Comparison of ENCODE assay signal across 24 mouse cellular contexts in genomic region chr3:115649338-115650117, GRCm38 (mm10).
A peak's percentile ranks its signal among the peaks of the same experiment; 100 is the strongest.
DNase-seq lines count a peak whose midpoint lies in the region; ATAC-seq and TF ChIP-seq lines count a peak whose summit lies in the region.
"Had no signal": no experiment of that assay in that cellular context is flagged by ENCODE, and none has a peak within 500 bp of the region (broad histone marks: within the 10 kb centered on the region; RNA-seq: fewer than 3 reads in every experiment).

No protein-coding gene starts in this region.

- H3K9ac ChIP-seq in heart, postnatal 0 days (replicated peaks; ENCODE audit: low read depth, low read length) = no peak overlapping the region
- no peak overlapping the region for H3K9ac ChIP-seq in heart, embryonic 11.5 days (ENCODE audit: low read depth, low read length)
- H3K9ac ChIP-seq in lung, postnatal 0 days (replicated peaks; ENCODE audit: low read depth) = no peak overlapping the region
- H3K9ac ChIP-seq in limb, embryonic 15.5 days = no peak overlapping the region
- H3K9ac ChIP-seq in forebrain, embryonic 15.5 days (replicated peaks) = no peak overlapping the region
- no peak overlapping the region for H3K9ac ChIP-seq in hindbrain, postnatal 0 days (replicated peaks; ENCODE audit: low read length)
- H3K9ac ChIP-seq: embryonic facial prominence, embryonic 15.5 days; stomach, embryonic 15.5 days had no signal

- peaks cover 25% of the 10 kb centered on the region for H3K4me1 ChIP-seq in heart, postnatal 0 days (ENCODE audit: control insufficient read depth, insufficient read depth)
- H3K4me1 ChIP-seq in heart, embryonic 11.5 days (ENCODE audit: control insufficient read depth, insufficient read depth, low read length) = peaks cover 3% of the 10 kb centered on the region; the same call in 1 of the 2 replicates
- no peaks in the 10 kb centered on the region; the same call in 1 of the 2 replicates for H3K4me1 ChIP-seq in lung, postnatal 0 days (ENCODE audit: insufficient read depth, low read depth, low read length)
- H3K4me1 ChIP-seq in limb, embryonic 15.5 days = no peaks in the 10 kb centered on the region
- no peaks in the 10 kb centered on the region for H3K4me1 ChIP-seq in forebrain, embryonic 15.5 days
- no peaks in the 10 kb centered on the region for H3K4me1 ChIP-seq in hindbrain, postnatal 0 days (ENCODE audit: insufficient read depth, low read length)
- H3K4me1 ChIP-seq: embryonic facial prominence, embryonic 15.5 days; hindbrain, embryonic 10.5 days; stomach, embryonic 15.5 days had no signal

- no peak for ATAC-seq in heart, postnatal 0 days (ENCODE audit: insufficient read depth, low read depth)
- no peak for ATAC-seq in heart, embryonic 11.5 days (replicated peaks; ENCODE audit: insufficient number of reproducible peaks, low FRiP score, low TSS enrichment)
- peak; percentile 65 for ATAC-seq in lung, postnatal 0 days
- no peak for ATAC-seq in limb, embryonic 15.5 days (ENCODE audit: insufficient number of reproducible peaks, low FRiP score, low TSS enrichment, low read depth)
- ATAC-seq in forebrain, embryonic 15.5 days (replicated peaks) = no peak
- ATAC-seq in hindbrain, postnatal 0 days = no peak
- ATAC-seq: midbrain, embryonic 16.5 days had no signal

- no peak overlapping the region for H3K4me2 ChIP-seq in heart, postnatal 0 days (ENCODE audit: low read depth, low read length)
- no peak overlapping the region for H3K4me2 ChIP-seq in heart, embryonic 11.5 days
- no peak overlapping the region for H3K4me2 ChIP-seq in lung, postnatal 0 days (replicated peaks; ENCODE audit: low read depth, low read length)
- H3K4me2 ChIP-seq in limb, embryonic 15.5 days = no peak overlapping the region
- no peak overlapping the region for H3K4me2 ChIP-seq in forebrain, embryonic 15.5 days (replicated peaks)
- no peak overlapping the region for H3K4me2 ChIP-seq in hindbrain, postnatal 0 days (ENCODE audit: low read depth, low read length)
- H3K4me2 ChIP-seq: embryonic facial prominence, embryonic 15.5 days; stomach, embryonic 15.5 days had no signal

- no peaks in the 10 kb centered on the region for H3K9me3 ChIP-seq in heart, postnatal 0 days (replicated peaks; ENCODE audit: control insufficient read depth, low read length)
- no peaks in the 10 kb centered on the region for H3K9me3 ChIP-seq in heart, embryonic 11.5 days (replicated peaks; ENCODE audit: control insufficient read depth, low read length)
- H3K9me3 ChIP-seq in lung, postnatal 0 days (ENCODE audit: low read length) = no peaks in the 10 kb centered on the region
- no peaks in the 10 kb centered on the region for H3K9me3 ChIP-seq in limb, embryonic 15.5 days
- no peaks in the 10 kb centered on the region for H3K9me3 ChIP-seq in forebrain, embryonic 15.5 days
- H3K9me3 ChIP-seq in hindbrain, postnatal 0 days (ENCODE audit: low read length) = no peaks in the 10 kb centered on the region
- H3K9me3 ChIP-seq: embryonic facial prominence, embryonic 15.5 days; forebrain, embryonic 10.5 days; hindbrain, embryonic 10.5 days; stomach, embryonic 15.5 days had no signal

- H3K27ac ChIP-seq in heart, postnatal 0 days (ENCODE audit: low read depth) = no peak overlapping the region
- no peak overlapping the region for H3K27ac ChIP-seq in heart, embryonic 11.5 days (ENCODE audit: low read depth, low read length)
- H3K27ac ChIP-seq in lung, postnatal 0 days (ENCODE audit: low read length) = no peak overlapping the region
- H3K27ac ChIP-seq in limb, embryonic 15.5 days = 0 out of 2 replicates have a peak overlapping the region, but pooled peaks have one; percentile 6
- no peak overlapping the region for H3K27ac ChIP-seq in forebrain, embryonic 15.5 days (replicated peaks)
- H3K27ac ChIP-seq in hindbrain, postnatal 0 days = no peak overlapping the region
- H3K27ac ChIP-seq: embryonic facial prominence, embryonic 15.5 days; forebrain, embryonic 10.5 days; gastrocnemius, adult 2 months; hindbrain, embryonic 10.5 days; left cerebral cortex, adult 2 months; stomach, embryonic 15.5 days had no signal

- WGBS in heart, postnatal 0 days = 59% methylated on average over 3 of the region's 3 CpGs
- 60% methylated on average over 3 of the region's 3 CpGs for WGBS in heart, embryonic 11.5 days (ENCODE audit: insufficient replicate concordance)
- 22% methylated on average over 3 of the region's 3 CpGs for WGBS in lung, postnatal 0 days
- 32% methylated on average over 3 of the region's 3 CpGs for WGBS in limb, embryonic 15.5 days
- WGBS in forebrain, embryonic 15.5 days = 68% methylated on average over 3 of the region's 3 CpGs
- 74% methylated on average over 3 of the region's 3 CpGs for WGBS in hindbrain, postnatal 0 days

- no peaks in the 10 kb centered on the region for H3K36me3 ChIP-seq in heart, postnatal 0 days (replicated peaks; ENCODE audit: control insufficient read depth, insufficient read depth, low read length)
- no peaks in the 10 kb centered on the region for H3K36me3 ChIP-seq in heart, embryonic 11.5 days (ENCODE audit: control insufficient read depth, insufficient read depth, low read length)
- no peaks in the 10 kb centered on the region for H3K36me3 ChIP-seq in lung, postnatal 0 days (ENCODE audit: insufficient read depth, low read length)
- no peaks in the 10 kb centered on the region for H3K36me3 ChIP-seq in limb, embryonic 15.5 days
- no peaks in the 10 kb centered on the region for H3K36me3 ChIP-seq in forebrain, embryonic 15.5 days
- H3K36me3 ChIP-seq in hindbrain, postnatal 0 days (ENCODE audit: insufficient read depth, low read length) = no peaks in the 10 kb centered on the region
- H3K36me3 ChIP-seq: embryonic facial prominence, embryonic 15.5 days; forebrain, embryonic 10.5 days; hindbrain, embryonic 10.5 days; stomach, embryonic 15.5 days had no signal

- peak; percentile 30 for DNase-seq in heart, postnatal 0 days (ENCODE audit: low spot score)
- peak; percentile 69 for DNase-seq in lung, postnatal 0 days (ENCODE audit: low spot score)
- no peak for DNase-seq in lung, postnatal 14 days
- no peak for DNase-seq in embryo, embryonic 9.5 days (ENCODE audit: extremely low spot score)
- no peak for DNase-seq in hindbrain, postnatal 0 days (ENCODE audit: low spot score)
- DNase-seq: adrenal gland, adult 2 months; B cell, adult 2 months; cerebellum, adult 9-10 months; gastrocnemius, adult 2 months; heart, adult 18-20 months; kidney, adult 11 months; kidney, postnatal 10 days; liver; retina, postnatal 1 day; thymus, adult 18-20 months had no signal

- no peak for TF ChIP-seq CTCF in heart, postnatal 0 days (IDR thresholded peaks at IDR 0.05; ENCODE audit: low read depth)
- TF ChIP-seq CTCF in lung, postnatal 0 days (IDR thresholded peaks at IDR 0.05) = no peak
- TF ChIP-seq CTCF in hindbrain, postnatal 0 days (IDR thresholded peaks at IDR 0.05; ENCODE audit: low read depth) = no peak

- H3K27me3 ChIP-seq in heart, postnatal 0 days (ENCODE audit: control insufficient read depth, insufficient read depth, low read length) = no peaks in the 10 kb centered on the region
- H3K27me3 ChIP-seq in heart, embryonic 11.5 days (ENCODE audit: control insufficient read depth, insufficient read depth, low read length) = no peaks in the 10 kb centered on the region
- no peaks in the 10 kb centered on the region for H3K27me3 ChIP-seq in lung, postnatal 0 days (replicated peaks; ENCODE audit: insufficient read depth, low read length)
- H3K27me3 ChIP-seq in limb, embryonic 15.5 days = no peaks in the 10 kb centered on the region
- H3K27me3 ChIP-seq in forebrain, embryonic 15.5 days = no peaks in the 10 kb centered on the region
- H3K27me3 ChIP-seq in hindbrain, postnatal 0 days (ENCODE audit: insufficient read depth, low read length) = no peaks in the 10 kb centered on the region
- H3K27me3 ChIP-seq: embryonic facial prominence, embryonic 15.5 days; stomach, embryonic 15.5 days had no signal

- no peak for TF ChIP-seq EP300 in heart, postnatal 0 days (IDR thresholded peaks at IDR 0.05; ENCODE audit: low read depth)
- TF ChIP-seq EP300 in lung, postnatal 0 days (IDR thresholded peaks at IDR 0.05) = peak; percentile 77

- no peak overlapping the region for H3K4me3 ChIP-seq in heart, postnatal 0 days (ENCODE audit: low read depth, low read length)
- H3K4me3 ChIP-seq in heart, embryonic 11.5 days (ENCODE audit: low read depth, low read length) = no peak overlapping the region
- H3K4me3 ChIP-seq in lung, postnatal 0 days (ENCODE audit: low read depth, low read length) = no peak overlapping the region
- H3K4me3 ChIP-seq in limb, embryonic 15.5 days = no peak overlapping the region
- H3K4me3 ChIP-seq in forebrain, embryonic 15.5 days = no peak overlapping the region
- no peak overlapping the region for H3K4me3 ChIP-seq in hindbrain, postnatal 0 days (ENCODE audit: low read length)
- H3K4me3 ChIP-seq: embryonic facial prominence, embryonic 15.5 days; forebrain, embryonic 10.5 days; gastrocnemius, adult 2 months; hindbrain, embryonic 10.5 days; left cerebral cortex, adult 2 months; stomach, embryonic 15.5 days had no signal

Comparison
In these comparisons a context has a peak if more than half of its experiments do, and no peak if none do; other contexts are left out.
1. DNase-seq: peak in heart, postnatal 0 days (single experiment) and lung, postnatal 0 days (single experiment); none in lung, postnatal 14 days (single experiment), embryo, embryonic 9.5 days (single experiment) and hindbrain, postnatal 0 days (single experiment).